Mouse (Mus musculus) heart, embryonic 16.5 days (tissue): ENCODE measurements around the gene Zfp574. TPM values are rescaled to one million over a fixed set of nuclear protein-coding genes. Genes with fewer than 3 reads are reported as not detected.

Source experiments
- ATAC-seq: fragments of 200-750 bp; cut with Nextera tagmentation; replicated peaks from 2 replicates; pipeline ENCODE4 v1.8.0; 2017; ENCODE audit warnings: moderate number of reproducible peaks; ENCODE audit not compliant: insufficient read depth, low FRiP score; ENCODE audit errors: extremely low read depth
- H3K27ac ChIP-seq: fragments of 300-500 bp; sonication (generic); 2 replicates; pipeline ENCODE4 v1.5.1; 2014; ENCODE audit warnings: mild to moderate bottlenecking, low read length, control low read depth, moderate library complexity
- H3K27me3 ChIP-seq: fragments of 300-500 bp; sonication (generic); 2 replicates; pipeline ENCODE4 v1.6.1; 2014; ENCODE audit warnings: low read length, mixed read lengths; ENCODE audit not compliant: control insufficient read depth, insufficient read depth
- H3K36me3 ChIP-seq: fragments of 300-500 bp; sonication (generic); 2 replicates; pipeline ENCODE4 v1.6.1; 2014; ENCODE audit not compliant: control insufficient read depth, insufficient read depth
- H3K4me1 ChIP-seq: fragments of 300-500 bp; sonication (generic); 2 replicates; pipeline ENCODE4 v1.6.1; 2014; ENCODE audit warnings: low read length, mixed read lengths; ENCODE audit not compliant: control insufficient read depth, insufficient read depth
- H3K4me2 ChIP-seq: fragments of 300-500 bp; sonication (generic); 2 replicates; pipeline ENCODE4 v1.6.1; 2014; ENCODE audit warnings: low read depth, mild to moderate bottlenecking, control low read depth, low read length
- H3K4me3 ChIP-seq: fragments of 300-500 bp; sonication (generic); 2 replicates; pipeline ENCODE4 v1.5.1; 2014; ENCODE audit warnings: mild to moderate bottlenecking, control low read depth, low read length
- H3K9ac ChIP-seq: fragments of 300-500 bp; sonication (generic); 2 replicates; pipeline ENCODE4 v1.6.1; 2014; ENCODE audit warnings: low read length, control low read depth
- H3K9me3 ChIP-seq: fragments of 300-500 bp; sonication (generic); replicated peaks from 2 replicates; pipeline ENCODE4 v1.6.1; 2016; ENCODE audit warnings: low read length; ENCODE audit not compliant: control insufficient read depth
- WGBS: fragments of 180-500 bp; shearing (Covaris S2); extraction: QIAGEN DNeasy Blood & Tissue Kit; methylation state at CpG from one replicate; pipeline ENCODE4 v1.1.7; 2014; 5-methylcytosine and 5-hydroxymethylcytosine counted together
- polyA plus RNA-seq: library from polyadenylated mRNA; unstranded; fragments of >200 nt; fragmentation: Nextera tagmentation; extraction: Ambion mirVana; gene quantifications from 2 replicates; pipeline ENCODE4 v1.2.1, GENCODE M21; 2015

The Zfp574 gene
- polyA plus RNA-seq, 1 experiment from 2014 or later = 19.6 TPM

- no peak overlapping the region for H3K4me3 ChIP-seq
- WGBS = 65% methylated on average over 8 of the region's 8 CpGs
These were observed 8.5 kb upstream of the Zfp574 start for GRCm38 (mm10) chr7:25063900-25064299.

GRCm38 (mm10) chr7:25067338-25067737 is 5.0 kb upstream of the Zfp574 start:
- no peaks in the 10 kb centered on the region for H3K9me3 ChIP-seq
- H3K27me3 ChIP-seq = no peaks in the 10 kb centered on the region
- 86% methylated on average over 7 of the region's 7 CpGs for WGBS
- H3K4me2 ChIP-seq = no peak overlapping the region
- no peak overlapping the region for H3K27ac ChIP-seq
- H3K4me1 ChIP-seq = peaks cover 12% of the 10 kb centered on the region; the same call in 1 of the 2 replicates
- no peak overlapping the region for H3K4me3 ChIP-seq
- peaks cover 25% of the 10 kb centered on the region for H3K36me3 ChIP-seq
- no peak overlapping the region for H3K9ac ChIP-seq
- ATAC-seq = no peak

More at GRCm38 (mm10) chr7:25063900-25064299, 8.5 kb upstream of the Zfp574 start:
- H3K27ac ChIP-seq = no peak overlapping the region
- no peak overlapping the region for H3K9ac ChIP-seq
- ATAC-seq = no peak
- no peaks in the 10 kb centered on the region for H3K4me1 ChIP-seq
- H3K36me3 ChIP-seq = peaks cover 40% of the 10 kb centered on the region
- no peaks in the 10 kb centered on the region for H3K9me3 ChIP-seq
- no peak overlapping the region for H3K4me2 ChIP-seq
- H3K27me3 ChIP-seq = no peaks in the 10 kb centered on the region

DNA sequence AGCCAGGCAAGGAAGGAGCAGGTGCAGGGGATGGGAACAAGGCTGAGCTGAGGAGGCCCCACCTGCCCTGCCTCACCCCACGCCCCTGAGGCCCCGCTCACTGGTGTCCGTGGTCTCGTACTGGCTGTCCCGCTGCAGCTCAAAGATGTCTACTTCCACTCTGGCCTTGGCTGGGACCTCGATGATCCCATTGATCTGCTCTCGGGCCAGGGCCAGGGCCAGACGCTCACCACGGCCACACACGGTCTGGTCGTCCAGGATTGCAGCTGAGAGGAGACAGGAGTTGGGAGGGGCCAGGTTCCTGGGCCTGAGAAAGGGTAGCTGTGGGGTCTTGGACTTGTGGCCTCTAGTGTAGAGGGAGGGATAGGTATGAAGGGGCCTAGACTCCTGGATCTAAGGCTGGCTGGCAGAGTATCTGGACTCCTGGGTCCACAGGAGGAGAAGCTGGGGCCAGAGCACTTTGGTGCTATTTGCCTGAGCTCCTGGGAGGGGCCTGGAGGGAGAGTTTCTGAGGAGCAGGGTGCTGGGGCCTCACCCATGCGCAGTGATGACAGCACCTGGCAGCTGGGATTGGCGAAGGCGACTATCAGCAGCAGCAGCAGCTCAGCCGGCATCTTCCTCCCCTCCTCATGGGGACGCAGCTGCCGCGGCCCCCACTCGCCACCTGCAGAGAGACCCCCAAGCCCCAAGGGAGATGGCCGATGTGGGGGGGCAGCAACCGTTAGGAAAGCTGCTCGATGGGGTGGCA is 4.3 kb upstream of the Zfp574 start:
- no peak for ATAC-seq
- no peak overlapping the region for H3K4me3 ChIP-seq
- H3K9me3 ChIP-seq = no peaks in the 10 kb centered on the region
- H3K4me1 ChIP-seq = peaks cover 13% of the 10 kb centered on the region
- H3K36me3 ChIP-seq = peaks cover 18% of the 10 kb centered on the region
- H3K27me3 ChIP-seq = no peaks in the 10 kb centered on the region
- no peak overlapping the region for H3K9ac ChIP-seq
- no peak overlapping the region for H3K4me2 ChIP-seq
- no peak overlapping the region for H3K27ac ChIP-seq
- WGBS = 83% methylated on average over 22 of the region's 22 CpGs

GRCm38 (mm10) chr7:25068724-25069123 is 3.6 kb upstream of the Zfp574 start:
- Histone ChIP-seq H3K9ac (no peak overlapping the region), H3K27me3 (no peaks in the 10 kb centered on the region), H3K4me2 (no peak overlapping the region), H3K36me3 (peaks cover 11% of the 10 kb centered on the region), H3K4me3 (no peak overlapping the region), H3K27ac (no peak overlapping the region), H3K4me1 (peaks cover 17% of the 10 kb centered on the region), H3K9me3 (no peaks in the 10 kb centered on the region)
- no peak for ATAC-seq
- WGBS = 57% methylated on average over 2 of the region's 2 CpGs

DNA sequence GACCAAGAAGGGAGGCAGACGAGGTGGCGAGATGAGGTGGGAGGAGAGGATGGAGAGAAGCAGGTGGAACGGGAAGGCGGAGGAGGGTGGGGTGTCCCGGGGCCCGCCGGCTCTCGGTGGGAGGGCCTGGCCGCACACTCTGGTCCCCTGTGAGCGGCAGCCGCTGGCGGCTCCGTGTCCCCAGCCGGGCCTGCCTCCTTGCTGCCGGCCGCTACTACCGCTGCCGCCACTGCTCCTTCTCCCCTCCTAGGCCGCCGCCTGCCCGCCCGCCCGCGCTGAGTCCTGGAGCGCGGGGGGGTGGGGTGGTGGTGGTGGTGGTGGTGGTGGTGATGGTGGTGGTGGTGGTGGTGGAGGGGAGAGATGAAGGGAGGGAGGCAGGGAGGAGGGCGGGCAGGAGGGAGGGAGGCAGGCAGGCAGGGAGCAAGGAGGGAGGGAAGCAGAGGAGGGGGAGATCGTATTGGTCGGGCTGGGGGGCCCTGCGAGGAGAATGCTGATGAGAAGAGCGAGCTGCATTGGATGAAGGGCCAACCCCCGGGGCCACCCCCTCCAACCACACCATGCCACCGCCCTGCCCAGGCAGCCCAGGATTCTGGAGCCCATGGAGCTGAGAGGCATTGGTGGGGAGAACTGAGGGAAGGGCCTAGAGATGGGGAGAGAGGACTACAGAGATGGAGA is 486 bp downstream of the Zfp574 start:
- WGBS = under 1% methylated on average over 28 of the region's 33 CpGs
- Histone ChIP-seq H3K4me2 (peak overlapping the region; percentile 95), H3K36me3 (peaks cover 7% of the 10 kb centered on the region; the same call in 1 of the 2 replicates), H3K27ac (peak overlapping the region; percentile 75), H3K27me3 (no peaks in the 10 kb centered on the region), H3K4me3 (peak overlapping the region; percentile 68), H3K9me3 (no peaks in the 10 kb centered on the region), H3K4me1 (peaks cover 21% of the 10 kb centered on the region), H3K9ac (peak overlapping the region; percentile 85)
- ATAC-seq = no peak

- Histone ChIP-seq H3K4me2 (no peak overlapping the region), H3K4me3 (no peak overlapping the region), H3K4me1 (peaks cover 32% of the 10 kb centered on the region), H3K9ac (no peak overlapping the region), H3K27ac (no peak overlapping the region; the same call in 1 of the 2 replicates), H3K9me3 (no peaks in the 10 kb centered on the region), H3K36me3 (no peaks in the 10 kb centered on the region), H3K27me3 (no peaks in the 10 kb centered on the region)
- no peak for ATAC-seq
- 80% methylated on average over 8 of the region's 8 CpGs for WGBS
These were observed 1.6 kb downstream of the Zfp574 start for GRCm38 (mm10) chr7:25073924-25074323.

DNA sequence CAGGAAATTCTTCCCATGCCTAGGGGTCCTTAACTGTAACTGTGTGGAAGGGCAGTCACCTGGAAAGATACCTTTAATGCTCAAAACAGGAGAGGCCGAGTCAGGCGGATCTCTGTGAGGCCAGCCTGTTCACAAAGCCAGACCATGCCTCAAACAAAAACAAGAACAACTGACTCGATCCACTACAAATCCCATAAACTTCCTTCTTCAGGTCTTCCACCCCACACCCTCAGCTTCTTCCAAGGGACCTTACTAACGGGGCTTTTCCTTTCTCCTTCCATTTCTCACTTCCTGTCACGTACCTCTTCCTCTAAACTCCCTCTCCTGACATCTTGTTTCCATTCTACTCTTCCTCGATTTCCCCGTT is 3.9 kb downstream of the Zfp574 start:
- H3K27ac ChIP-seq = peak overlapping the region; percentile 93
- peak overlapping the region; percentile 76 for H3K9ac ChIP-seq
- peaks cover 24% of the 10 kb centered on the region for H3K4me1 ChIP-seq
- no peaks in the 10 kb centered on the region for H3K9me3 ChIP-seq
- no peak for ATAC-seq
- H3K27me3 ChIP-seq = no peaks in the 10 kb centered on the region
- H3K4me2 ChIP-seq = peak overlapping the region; percentile 74
- WGBS = 19% methylated on average over 7 of the region's 7 CpGs
- H3K4me3 ChIP-seq = peak overlapping the region; percentile 60
- peaks cover 17% of the 10 kb centered on the region for H3K36me3 ChIP-seq

GRCm38 (mm10) chr7:25076663-25077413 is 4.5 kb downstream of the Zfp574 start:
- H3K9ac ChIP-seq = peak overlapping the region; percentile 91
- ATAC-seq = peak; percentile 97
- peaks cover 22% of the 10 kb centered on the region for H3K36me3 ChIP-seq
- WGBS = under 1% methylated on average over 56 of the region's 56 CpGs
- H3K27ac ChIP-seq = peak overlapping the region; percentile 94
- H3K4me1 ChIP-seq = peaks cover 24% of the 10 kb centered on the region
- H3K9me3 ChIP-seq = no peaks in the 10 kb centered on the region
- H3K27me3 ChIP-seq = no peaks in the 10 kb centered on the region
- peak overlapping the region; percentile 77 for H3K4me2 ChIP-seq
- H3K4me3 ChIP-seq = peak overlapping the region; percentile 90

DNA sequence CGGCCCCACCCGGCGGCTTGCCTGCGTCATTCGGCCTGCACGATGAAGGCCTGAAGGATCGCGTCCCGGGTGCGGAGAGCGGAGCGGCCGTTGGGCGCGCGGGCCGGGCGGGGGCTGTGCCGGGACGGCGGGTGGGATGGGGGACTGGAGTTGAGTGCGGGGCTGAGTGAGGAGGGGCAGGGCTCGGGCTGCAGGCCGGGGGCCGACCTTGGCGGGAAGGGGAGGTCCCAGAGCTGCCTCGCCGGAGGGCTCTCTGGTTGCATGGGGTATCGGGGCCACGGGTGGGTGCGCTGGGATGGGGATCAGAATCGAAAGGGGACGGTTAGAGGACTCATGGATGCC is 5.0 kb downstream of the Zfp574 start:
- Histone ChIP-seq H3K4me1 (peaks cover 24% of the 10 kb centered on the region), H3K36me3 (peaks cover 28% of the 10 kb centered on the region), H3K27me3 (no peaks in the 10 kb centered on the region), H3K4me2 (peak overlapping the region; percentile 77), H3K9ac (peak overlapping the region; percentile 91), H3K27ac (peak overlapping the region; percentile 94), H3K4me3 (peak overlapping the region; percentile 90), H3K9me3 (no peaks in the 10 kb centered on the region)
- WGBS = under 1% methylated on average over 33 of the region's 33 CpGs
- ATAC-seq = peak; percentile 19
